Mouse (Mus musculus) C2C12 (cell line): ENCODE data around the gene Adh4.

Source experiments
- CEBPB ChIP-seq: IDR thresholded peaks from one replicate; pipeline ENCODE4 v1.6.1; 2011; ENCODE audit warnings: low read depth, mild to moderate bottlenecking, control low read depth, moderate library complexity
- CTCF ChIP-seq: IDR thresholded peaks from one replicate; pipeline ENCODE4 v1.5.1; 2011; ENCODE audit not compliant: control insufficient read depth, insufficient read depth, insufficient read length
- FOSL1 ChIP-seq: IDR thresholded peaks from one replicate; pipeline ENCODE4 v1.8.0; 2011; ENCODE audit warnings: mild to moderate bottlenecking, low read length; ENCODE audit not compliant: poor library complexity, insufficient read depth, severe bottlenecking
- MAX ChIP-seq: IDR thresholded peaks from one replicate; pipeline ENCODE4 v1.6.1; 2011; ENCODE audit warnings: mild to moderate bottlenecking, control low read depth
- USF1 ChIP-seq: IDR thresholded peaks from one replicate; pipeline ENCODE4 v1.6.1; 2011; ENCODE audit warnings: low read depth, mild to moderate bottlenecking, control low read depth, moderate library complexity

DNA sequence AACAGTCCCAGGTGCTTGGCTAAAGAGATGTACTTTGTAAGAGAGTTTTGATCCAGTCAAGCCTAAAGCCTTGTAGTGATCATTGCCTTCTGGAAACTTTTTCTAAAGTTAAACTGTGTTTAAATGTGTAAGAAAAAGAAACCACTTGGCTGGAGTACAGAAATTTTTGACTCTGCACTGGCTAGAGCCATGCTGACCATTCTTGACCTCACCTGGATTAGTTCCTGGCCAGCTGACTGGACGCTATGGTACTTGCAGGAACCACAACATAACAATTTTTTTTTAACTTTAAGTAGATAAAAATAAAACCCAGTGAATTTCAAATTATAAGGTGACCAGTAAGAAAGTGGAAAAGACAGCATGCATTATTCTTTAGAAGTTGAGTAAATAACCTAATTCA lies 45.7 kb upstream of the Adh4 start:
- TF ChIP-seq CTCF (no peak), MAX (no peak), CEBPB (no peak), FOSL1 (no peak), USF1 (no peak)
